Mouse (Mus musculus): Measurements from ENCODE around the gene Hoxd13. TPM values are rescaled to one million over a fixed set of nuclear protein-coding genes. Genes with fewer than 3 reads are reported as not detected.

The Hoxd13 gene
- total and polyA plus RNA-seq, 2 experiments from 2014 or later: not detected

DNA sequence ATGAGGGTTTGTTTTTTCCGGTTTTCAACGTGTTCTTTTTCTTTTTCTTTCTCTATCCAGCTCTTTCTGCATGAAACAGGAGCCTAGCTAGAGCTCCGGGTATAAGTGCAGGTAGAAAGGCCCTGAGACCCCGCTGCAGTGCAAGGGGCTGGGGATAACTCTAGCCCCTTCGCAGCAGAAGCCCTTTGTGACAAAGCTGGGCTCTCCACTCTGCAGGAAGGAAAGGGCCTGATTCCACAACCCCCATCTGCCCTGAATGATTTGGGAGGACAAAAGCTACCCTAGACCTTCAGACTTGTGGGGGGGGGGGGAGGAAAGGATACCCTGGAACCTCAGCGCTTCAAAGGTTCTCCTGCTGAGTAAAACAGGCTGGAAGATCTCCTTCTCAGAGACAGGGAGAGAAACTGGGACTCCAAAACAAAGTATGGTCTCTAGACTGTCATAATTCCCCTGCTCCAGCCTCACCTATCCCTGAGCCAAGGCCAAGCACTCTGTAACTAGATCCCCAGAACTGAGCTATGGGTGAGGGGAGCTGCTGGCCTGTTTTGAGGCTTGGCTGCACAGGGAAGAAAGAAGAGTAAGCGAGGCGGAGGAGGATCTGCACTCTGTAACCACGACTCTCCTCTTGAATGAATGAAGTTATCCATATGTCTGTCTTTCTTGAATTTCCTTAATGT is 8.4 kb downstream of the Hoxd13 start:
- ATAC-seq (ENCODE audit: low FRiP score) (no peak), DNase-seq (ENCODE audit: low spot score) (no peak)
- H3K9me3 ChIP-seq (ENCODE audit: low read length): no peaks in the 10 kb centered on the region
- no peak overlapping the region for H3K9ac ChIP-seq (replicated peaks; ENCODE audit: low read length, poor library complexity, severe bottlenecking)
- H3K4me2 ChIP-seq (ENCODE audit: low read depth, low read length, poor library complexity, severe bottlenecking): no peak overlapping the region
- no peak overlapping the region for H3K27ac ChIP-seq (ENCODE audit: low read depth, low read length)
- no peak overlapping the region for H3K4me3 ChIP-seq (ENCODE audit: low read depth, low read length)
- no peaks in the 10 kb centered on the region for H3K4me1 ChIP-seq (ENCODE audit: insufficient read depth, low read length)
- no peak for TF ChIP-seq CTCF (IDR thresholded peaks at IDR 0.05)
- 1% methylated on average over 9 of the region's 9 CpGs for WGBS
- peaks cover 98% of the 10 kb centered on the region for H3K27me3 ChIP-seq (ENCODE audit: insufficient read depth, low read length)
- no peaks in the 10 kb centered on the region for H3K36me3 ChIP-seq (ENCODE audit: insufficient read depth, low read length)

DNA sequence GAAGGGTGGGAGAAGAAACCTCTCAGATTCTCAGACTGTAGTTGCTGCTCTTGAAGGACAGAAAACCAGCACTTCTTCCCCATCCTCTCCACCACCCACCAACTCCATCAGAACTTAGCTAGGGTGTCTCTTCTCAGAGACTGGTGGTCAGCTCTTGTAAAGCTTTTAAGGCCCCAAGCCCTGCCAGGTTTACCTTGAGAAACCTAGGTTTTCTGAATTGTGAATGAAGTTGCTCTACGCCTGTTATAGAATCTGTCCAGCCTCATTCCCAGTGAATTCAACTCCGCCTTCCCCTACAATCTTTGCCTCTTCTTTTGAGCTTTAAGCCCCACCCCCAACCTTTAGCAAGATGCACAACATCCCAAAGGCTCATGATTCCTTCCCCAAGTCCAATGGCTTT is 9.0 kb downstream of the Hoxd13 start:
- ATAC-seq (ENCODE audit: low FRiP score): no peak
- Histone ChIP-seq H3K9me3 (ENCODE audit: low read length) (no peaks in the 10 kb centered on the region), H3K4me1 (ENCODE audit: insufficient read depth, low read length) (no peaks in the 10 kb centered on the region), H3K27ac (ENCODE audit: low read depth, low read length) (no peak overlapping the region), H3K36me3 (ENCODE audit: insufficient read depth, low read length) (no peaks in the 10 kb centered on the region), H3K9ac (replicated peaks; ENCODE audit: low read length, poor library complexity, severe bottlenecking) (no peak overlapping the region), H3K4me2 (ENCODE audit: low read depth, low read length, poor library complexity, severe bottlenecking) (no peak overlapping the region), H3K27me3 (ENCODE audit: insufficient read depth, low read length) (peaks cover 98% of the 10 kb centered on the region), H3K4me3 (ENCODE audit: low read depth, low read length) (no peak overlapping the region)
- DNase-seq (ENCODE audit: low spot score): no peak
- TF ChIP-seq CTCF (IDR thresholded peaks at IDR 0.05): no peak
- 17% methylated on average over 2 of the region's 2 CpGs for WGBS

DNA sequence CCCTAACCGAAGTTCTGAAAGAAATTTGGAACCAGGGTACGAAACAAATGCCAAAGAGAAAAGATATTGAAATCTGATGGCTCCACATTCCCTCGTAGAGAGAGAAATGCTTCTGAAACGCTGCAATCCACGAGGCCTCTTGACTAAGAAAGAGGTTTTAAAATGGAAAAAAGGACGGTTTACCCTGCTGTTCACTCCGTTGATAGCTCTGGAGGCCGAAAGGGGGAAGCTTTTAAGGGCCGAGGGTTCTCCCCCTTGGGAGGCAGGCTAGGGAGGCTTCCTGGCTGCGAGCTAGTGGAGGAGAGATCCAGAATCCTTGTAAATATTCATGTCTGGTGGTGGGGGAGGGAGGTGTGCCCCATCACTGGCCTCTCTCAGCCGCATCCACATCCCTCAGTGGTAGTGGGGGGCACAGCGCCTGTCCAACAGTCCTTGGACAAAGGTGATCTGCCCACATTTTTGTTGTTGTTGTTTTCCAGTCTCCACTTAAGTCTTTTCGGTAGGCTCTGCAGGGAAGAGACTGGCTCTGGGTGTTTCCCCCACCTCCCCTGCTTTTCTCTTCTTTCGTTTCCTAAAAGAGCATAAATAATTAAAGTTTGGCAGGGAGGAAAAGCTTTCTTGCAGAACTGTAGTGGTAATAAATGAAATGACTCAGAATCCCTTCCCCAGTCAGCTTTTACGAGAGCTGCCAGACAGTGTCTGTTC is 10.9 kb downstream of the Hoxd13 start, which contains the start of gene Hoxd11:
Hoxd11 (plus strand) TSS at position 667 of the 705 bp plus-strand sequence.
- DNase-seq (ENCODE audit: low spot score) (no peak), ATAC-seq (ENCODE audit: low FRiP score) (no peak)
- Histone ChIP-seq H3K4me3 (ENCODE audit: low read depth, low read length) (no peak within 1 kb of the TSS), H3K36me3 (ENCODE audit: insufficient read depth, low read length) (no peaks in the 10 kb centered on the region), H3K9ac (replicated peaks; ENCODE audit: low read length, poor library complexity, severe bottlenecking) (no peak within 1 kb of the TSS), H3K4me2 (ENCODE audit: low read depth, low read length, poor library complexity, severe bottlenecking) (no peak within 1 kb of the TSS), H3K4me1 (ENCODE audit: insufficient read depth, low read length) (no peaks in the 10 kb centered on the region), H3K27ac (ENCODE audit: low read depth, low read length) (no peak within 1 kb of the TSS), H3K27me3 (ENCODE audit: insufficient read depth, low read length) (peaks cover 99% of the 10 kb centered on the region), H3K9me3 (ENCODE audit: low read length) (no peaks in the 10 kb centered on the region)
- 2% methylated on average over 15 of the region's 15 CpGs for WGBS
- TF ChIP-seq CTCF (IDR thresholded peaks at IDR 0.05): no peak

DNA sequence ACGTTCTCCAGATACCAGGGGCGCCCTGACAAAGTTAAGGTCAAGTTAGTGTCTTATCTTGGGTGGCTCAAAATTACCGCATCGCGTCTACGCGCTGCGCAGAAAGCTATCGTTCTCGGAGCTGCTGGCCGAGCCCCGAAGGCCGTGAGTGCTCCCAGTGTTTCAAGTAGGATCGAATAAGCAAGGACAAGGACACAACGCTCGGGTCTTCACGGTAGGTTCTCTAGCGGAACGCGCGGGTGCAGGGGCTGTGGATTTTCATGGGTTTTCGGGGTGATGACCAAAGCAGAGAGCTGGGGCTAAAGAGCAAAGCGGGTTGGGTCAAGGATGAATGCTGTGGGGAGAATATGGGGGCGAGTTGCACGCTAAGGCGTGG is 11.5 kb downstream of the Hoxd13 start:
- Histone ChIP-seq H3K9me3 (ENCODE audit: low read length) (no peaks in the 10 kb centered on the region), H3K27me3 (ENCODE audit: insufficient read depth, low read length) (peaks cover 99% of the 10 kb centered on the region), H3K4me2 (ENCODE audit: low read depth, low read length, poor library complexity, severe bottlenecking) (no peak overlapping the region), H3K4me1 (ENCODE audit: insufficient read depth, low read length) (no peaks in the 10 kb centered on the region), H3K9ac (replicated peaks; ENCODE audit: low read length, poor library complexity, severe bottlenecking) (no peak overlapping the region), H3K4me3 (ENCODE audit: low read depth, low read length) (no peak overlapping the region), H3K36me3 (ENCODE audit: insufficient read depth, low read length) (no peaks in the 10 kb centered on the region), H3K27ac (ENCODE audit: low read depth, low read length) (no peak overlapping the region)
- DNase-seq (ENCODE audit: low spot score) (no peak), ATAC-seq (ENCODE audit: low FRiP score) (no peak)
- TF ChIP-seq CTCF (IDR thresholded peaks at IDR 0.05): no peak
- WGBS: under 1% methylated on average over 26 of the region's 26 CpGs

DNA sequence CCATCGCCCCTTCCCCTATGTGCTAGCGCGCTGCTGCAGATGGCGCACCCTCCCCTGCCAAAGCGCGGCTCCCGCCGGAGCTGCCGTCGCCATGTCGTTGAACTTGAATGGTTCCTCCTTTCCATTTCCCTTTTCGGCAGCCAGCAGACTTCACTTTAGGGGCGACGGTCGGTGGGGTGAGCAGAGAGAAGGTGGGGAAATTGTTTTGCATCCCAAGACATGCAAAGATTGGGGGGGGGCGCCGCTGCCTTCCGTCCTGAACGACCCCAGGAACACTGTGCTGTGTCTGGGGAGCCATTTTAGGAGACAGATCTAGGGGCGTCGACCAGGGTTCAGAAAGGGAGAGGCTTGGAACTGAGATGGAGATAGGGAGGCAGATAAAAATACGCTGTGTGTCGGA is 11.9 kb downstream of the Hoxd13 start:
- WGBS: under 1% methylated on average over 23 of the region's 23 CpGs
- ATAC-seq (ENCODE audit: low FRiP score): no peak

More for the DNA sequence above, 11.9 kb downstream of the Hoxd13 start:
- TF ChIP-seq CTCF (IDR thresholded peaks at IDR 0.05): no peak
- no peak for DNase-seq (ENCODE audit: low spot score)
- no peaks in the 10 kb centered on the region for H3K36me3 ChIP-seq (ENCODE audit: insufficient read depth, low read length)
- H3K4me1 ChIP-seq (ENCODE audit: insufficient read depth, low read length): no peaks in the 10 kb centered on the region
- no peak overlapping the region for H3K4me2 ChIP-seq (ENCODE audit: low read depth, low read length, poor library complexity, severe bottlenecking)
- H3K27me3 ChIP-seq (ENCODE audit: insufficient read depth, low read length): peaks cover 99% of the 10 kb centered on the region
- no peak overlapping the region for H3K27ac ChIP-seq (ENCODE audit: low read depth, low read length)
- H3K9me3 ChIP-seq (ENCODE audit: low read length): no peaks in the 10 kb centered on the region
- no peak overlapping the region for H3K4me3 ChIP-seq (ENCODE audit: low read depth, low read length)
- no peak overlapping the region for H3K9ac ChIP-seq (replicated peaks; ENCODE audit: low read length, poor library complexity, severe bottlenecking)
